Mouse (Mus musculus) bone marrow, adult 2 months (tissue): ENCODE data around the gene Aff3.

Source experiments
- CTCF ChIP-seq: fragments of 200-500 bp; IDR thresholded peaks from 2 replicates; pipeline ENCODE4 v1.5.1; 2011; ENCODE audit warnings: low read length, control low read depth; ENCODE audit not compliant: control insufficient read depth, insufficient read depth
- POLR2A ChIP-seq: fragments of 200-500 bp; IDR thresholded peaks from 2 replicates; pipeline ENCODE4 v1.6.1; 2011; ENCODE audit warnings: low read depth, mild to moderate bottlenecking, control low read depth, low read length, borderline replicate concordance; ENCODE audit not compliant: control insufficient read depth

- TF ChIP-seq CTCF (no peak), POLR2A (no peak)
These were observed 410.3 kb downstream of the Aff3 start for GRCm38 (mm10) chr1:38254426-38254825.
